Mouse (Mus musculus): Measurements from ENCODE around the gene Wnt6.

Gene Wnt6

GRCm38 (mm10) chr1:74771845-74771930 lies at the start of gene Wnt6:
Gene Wnt6, plus strand, starts transcription at chr1:74771892.
- no peak for DNase-seq (ENCODE audit: extremely low spot score, low read depth, low spot score)

DNA sequence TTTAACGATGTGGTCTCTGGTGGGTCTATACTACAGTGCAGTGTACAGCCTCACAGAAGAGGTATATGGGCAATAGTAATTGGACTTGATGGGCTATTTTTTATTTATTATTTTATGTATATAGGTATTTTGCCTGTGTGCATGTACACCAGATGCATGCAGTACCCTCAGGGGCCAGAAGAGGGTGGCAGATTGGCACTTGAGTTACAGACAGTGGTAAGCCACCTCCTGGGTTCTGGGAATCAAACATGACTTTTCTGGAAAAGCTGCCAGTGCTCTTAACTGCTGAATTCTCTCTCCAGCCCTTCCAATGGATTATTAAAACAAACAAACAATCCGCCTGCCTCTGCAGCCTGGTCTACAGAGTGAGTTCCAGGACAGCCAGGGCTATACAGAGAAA lies 47.9 kb upstream of the Wnt6 start:
- no peak for DNase-seq (ENCODE audit: extremely low spot score, low read depth, low spot score)

DNA sequence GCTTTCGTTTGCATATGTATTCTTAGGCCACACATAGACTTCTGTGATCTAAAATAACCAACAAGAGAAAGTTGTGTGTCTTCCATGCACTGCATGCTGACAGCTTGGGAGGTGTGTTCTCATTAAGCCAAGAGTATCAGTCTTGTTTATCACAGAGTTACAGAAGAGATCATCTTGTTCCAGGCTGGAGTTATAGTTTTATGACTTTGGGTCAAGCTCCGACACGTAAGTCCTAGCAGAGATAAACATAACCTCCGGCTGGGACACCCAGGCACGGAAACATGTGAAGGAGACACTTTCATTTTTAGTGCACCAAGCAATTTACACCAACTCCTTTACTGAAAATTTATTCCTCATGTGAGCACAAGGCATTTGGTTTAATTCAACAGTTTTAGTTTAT lies 45.6 kb upstream of the Wnt6 start:
- DNase-seq (ENCODE audit: extremely low spot score, low read depth, low spot score): no peak

DNA sequence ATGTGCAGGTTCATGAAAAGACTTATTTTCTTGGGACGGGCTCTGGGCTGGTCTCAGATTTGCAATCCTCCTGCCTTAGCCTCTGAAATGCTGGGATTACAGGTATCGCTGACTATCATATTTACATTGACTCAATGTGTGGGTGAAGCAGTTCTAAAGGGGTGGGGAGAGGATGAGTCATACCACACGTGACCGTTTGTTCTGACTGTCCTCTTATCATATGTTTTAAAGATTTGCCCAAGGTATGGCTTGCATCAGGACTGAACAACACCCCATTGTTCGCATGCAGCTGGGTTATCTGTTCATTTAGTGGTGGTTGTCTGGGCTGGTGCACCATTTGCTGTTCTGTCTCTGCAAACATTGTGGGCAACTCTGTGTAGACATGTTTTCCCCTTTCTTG lies 45.0 kb upstream of the Wnt6 start:
- no peak for DNase-seq (ENCODE audit: extremely low spot score, low read depth, low spot score)

DNA sequence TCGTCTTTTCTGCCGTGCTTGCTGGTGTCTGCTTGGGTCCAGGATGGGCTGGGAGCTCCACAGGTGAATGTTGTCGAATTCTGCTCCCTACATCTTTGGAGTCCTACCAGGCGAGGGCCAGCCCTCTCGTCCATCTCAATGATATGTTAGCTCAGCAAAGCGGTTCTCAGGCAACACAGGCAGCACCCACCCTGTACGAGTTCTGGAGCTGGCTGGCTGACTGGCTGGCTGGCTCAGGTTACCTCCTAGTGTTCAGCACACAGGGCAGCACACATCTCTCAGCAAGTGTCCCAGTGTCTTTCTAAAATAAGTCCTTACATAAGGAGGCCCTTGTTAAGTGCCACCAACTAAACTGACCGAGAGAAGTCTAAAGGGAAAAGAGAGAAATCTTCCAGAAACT lies 43.2 kb upstream of the Wnt6 start:
- DNase-seq (ENCODE audit: extremely low spot score, low read depth, low spot score): no peak

GRCm38 (mm10) chr1:74736977-74737376 lies 34.7 kb upstream of the Wnt6 start:
- DNase-seq (ENCODE audit: extremely low spot score, low read depth, low spot score): no peak

- DNase-seq (ENCODE audit: extremely low spot score, low read depth, low spot score): no peak
Observed at GRCm38 (mm10) chr1:74737500-74737899, 34.2 kb upstream of the Wnt6 start.

DNA sequence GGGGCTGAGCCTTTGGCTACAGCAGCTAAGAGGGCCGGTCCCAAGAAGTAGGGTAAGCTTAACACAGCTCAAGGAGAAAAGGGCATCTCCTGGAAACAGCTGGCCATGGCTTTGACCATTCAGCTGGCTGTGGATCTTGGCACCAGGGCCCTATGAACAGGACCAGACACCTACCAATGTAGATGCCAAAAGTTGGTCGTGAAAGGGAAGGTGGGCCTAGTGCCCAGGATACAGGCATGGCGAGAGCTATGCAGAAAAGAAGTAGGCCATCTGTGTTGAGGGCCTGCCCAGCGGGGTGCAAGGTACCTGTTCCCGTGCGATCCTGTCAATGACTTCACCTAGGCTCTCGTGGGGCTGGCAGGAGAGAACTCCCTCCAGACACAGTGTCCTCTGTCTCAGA lies 30.8 kb upstream of the Wnt6 start:
- no peak for DNase-seq (ENCODE audit: extremely low spot score, low read depth, low spot score)

DNA sequence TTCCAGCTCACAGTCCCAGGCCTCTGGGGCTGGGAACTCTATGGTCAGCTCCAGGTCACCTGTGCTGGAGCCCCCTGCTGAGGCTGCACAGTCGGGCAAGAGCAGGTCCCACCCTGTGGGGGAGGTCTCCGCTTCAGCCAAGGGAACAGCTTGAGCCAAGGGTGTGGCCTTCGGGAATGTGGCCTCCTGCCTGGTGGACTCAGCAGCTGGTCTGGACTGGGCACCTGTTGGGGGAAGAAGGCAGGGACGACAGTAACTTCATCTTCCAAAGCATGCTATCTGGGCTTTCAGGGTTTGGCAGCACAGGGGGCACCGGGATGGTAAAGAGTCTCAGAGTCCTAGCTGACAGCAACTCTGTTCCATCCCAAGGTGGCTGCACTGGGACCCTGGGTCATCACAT lies 24.4 kb upstream of the Wnt6 start:
- no peak for DNase-seq (ENCODE audit: extremely low spot score, low read depth, low spot score)

GRCm38 (mm10) chr1:74748643-74749271 lies 22.9 kb upstream of the Wnt6 start, which contains the start of gene Prkag3:
Gene Prkag3, minus strand, starts transcription at chr1:74749221.
- DNase-seq (ENCODE audit: extremely low spot score, low read depth, low spot score): no peak

DNA sequence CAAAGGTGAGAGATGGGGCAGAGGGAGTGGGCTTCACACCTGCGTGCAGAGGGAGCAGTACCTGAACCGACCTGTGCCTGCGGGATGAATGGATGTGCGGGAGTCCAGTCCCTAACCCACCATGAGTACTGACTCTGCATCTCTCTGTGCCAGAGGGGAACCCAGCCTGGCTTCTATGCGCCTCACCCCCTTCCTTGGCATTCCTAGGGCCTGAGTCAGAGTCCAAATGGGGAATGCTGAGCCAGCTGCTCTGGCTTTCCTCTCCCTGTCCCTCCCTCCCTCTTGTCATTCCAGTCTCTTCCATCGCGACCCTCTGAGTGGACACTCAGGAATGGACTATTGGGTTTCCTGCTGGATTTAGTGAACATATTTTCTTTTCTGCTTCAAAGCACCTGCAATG lies 22.4 kb upstream of the Wnt6 start:
- DNase-seq (ENCODE audit: extremely low spot score, low read depth, low spot score): no peak

DNA sequence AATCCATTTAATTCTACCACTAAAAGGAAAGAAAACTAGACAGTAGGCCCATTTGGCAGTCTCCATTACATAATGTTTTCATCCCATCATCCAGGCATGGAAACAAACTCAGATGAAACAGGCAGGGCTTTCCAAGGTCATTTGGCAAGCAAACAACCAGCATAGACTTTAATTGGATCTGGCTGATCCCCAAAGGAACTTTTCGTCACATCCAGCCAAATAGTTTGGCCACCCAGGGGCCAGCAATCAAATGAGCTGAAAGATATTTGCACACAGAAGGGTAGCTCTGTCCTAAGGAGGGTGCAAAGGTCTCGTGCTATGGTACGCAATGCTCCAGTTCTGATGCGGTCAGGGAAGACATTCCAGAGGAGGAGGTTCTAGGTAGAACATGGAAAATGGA lies 21.0 kb upstream of the Wnt6 start:
- no peak for DNase-seq (ENCODE audit: extremely low spot score, low read depth, low spot score)

DNA sequence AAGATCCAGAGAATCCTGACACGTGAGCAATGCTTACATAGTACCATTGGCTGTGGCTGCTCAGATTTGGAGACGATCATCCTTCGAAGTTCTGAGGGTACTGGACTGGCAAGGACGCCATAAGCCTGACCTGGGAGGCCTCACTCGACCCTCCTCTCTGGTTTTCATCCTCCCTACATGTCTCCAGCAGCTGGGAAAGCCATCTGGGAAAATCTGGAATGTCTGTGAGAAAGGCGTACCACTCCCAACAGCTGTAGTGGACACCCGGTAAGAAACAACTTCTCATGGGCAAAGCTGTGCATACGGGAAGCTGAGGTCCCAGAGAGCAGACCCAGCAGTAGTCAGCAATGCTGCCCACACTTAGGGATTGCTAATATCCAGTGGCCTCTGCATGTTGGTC lies 19.5 kb upstream of the Wnt6 start:
- DNase-seq (ENCODE audit: extremely low spot score, low read depth, low spot score): no peak

DNA sequence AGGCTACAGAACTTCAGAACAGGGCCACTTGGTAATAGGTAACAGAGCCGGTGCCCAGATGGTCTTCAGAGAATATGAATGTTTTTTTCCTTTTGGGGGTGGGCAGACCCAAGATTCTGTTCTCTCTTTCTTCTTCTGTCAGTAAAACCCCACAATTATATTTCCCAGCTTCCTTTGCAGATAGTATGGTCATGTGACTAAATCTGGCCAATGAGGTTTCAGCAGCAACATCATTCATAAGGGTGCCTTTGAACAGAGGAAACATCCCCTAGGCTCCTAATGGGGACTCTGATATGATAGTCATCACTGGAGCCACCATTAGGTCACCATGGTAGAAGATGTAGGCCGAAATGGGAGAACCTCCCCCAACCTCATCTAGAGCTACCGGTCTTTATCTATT lies 18.9 kb upstream of the Wnt6 start:
- no peak for DNase-seq (ENCODE audit: extremely low spot score, low read depth, low spot score)

DNA sequence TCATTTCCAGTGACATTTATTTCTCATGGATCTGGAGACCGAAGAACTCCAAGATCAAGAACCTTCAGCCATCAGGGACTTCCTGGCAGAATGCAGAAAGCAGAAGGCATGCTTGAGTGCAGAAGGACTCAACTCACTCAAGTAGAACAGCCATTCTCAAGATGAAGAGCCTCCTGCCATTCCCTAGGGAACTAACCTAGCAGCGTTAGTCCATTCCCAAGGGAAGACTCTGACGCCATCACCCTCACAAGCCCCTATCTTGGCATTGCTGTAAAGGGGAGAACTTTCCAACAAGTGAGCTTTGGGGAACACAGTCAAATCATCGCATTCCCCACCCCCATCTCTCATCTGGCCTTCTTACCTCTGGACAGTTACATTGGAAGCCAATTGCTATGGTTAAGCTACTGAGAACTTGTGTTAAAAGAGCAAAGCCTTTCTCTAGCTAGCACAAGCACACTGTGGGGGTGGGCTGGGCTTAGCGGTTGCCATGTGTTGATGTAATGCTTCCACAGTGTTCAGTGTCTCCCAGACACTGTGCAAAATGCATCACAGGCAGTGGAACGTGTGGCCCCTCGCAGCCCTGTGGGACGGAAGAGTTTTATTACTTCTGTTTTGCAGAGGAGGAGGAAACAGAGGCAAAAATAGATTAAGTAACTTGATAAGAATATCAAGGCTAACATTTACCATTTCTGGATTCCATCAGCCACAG lies 18.3 kb upstream of the Wnt6 start:
- DNase-seq (ENCODE audit: extremely low spot score, low read depth, low spot score): no peak

DNA sequence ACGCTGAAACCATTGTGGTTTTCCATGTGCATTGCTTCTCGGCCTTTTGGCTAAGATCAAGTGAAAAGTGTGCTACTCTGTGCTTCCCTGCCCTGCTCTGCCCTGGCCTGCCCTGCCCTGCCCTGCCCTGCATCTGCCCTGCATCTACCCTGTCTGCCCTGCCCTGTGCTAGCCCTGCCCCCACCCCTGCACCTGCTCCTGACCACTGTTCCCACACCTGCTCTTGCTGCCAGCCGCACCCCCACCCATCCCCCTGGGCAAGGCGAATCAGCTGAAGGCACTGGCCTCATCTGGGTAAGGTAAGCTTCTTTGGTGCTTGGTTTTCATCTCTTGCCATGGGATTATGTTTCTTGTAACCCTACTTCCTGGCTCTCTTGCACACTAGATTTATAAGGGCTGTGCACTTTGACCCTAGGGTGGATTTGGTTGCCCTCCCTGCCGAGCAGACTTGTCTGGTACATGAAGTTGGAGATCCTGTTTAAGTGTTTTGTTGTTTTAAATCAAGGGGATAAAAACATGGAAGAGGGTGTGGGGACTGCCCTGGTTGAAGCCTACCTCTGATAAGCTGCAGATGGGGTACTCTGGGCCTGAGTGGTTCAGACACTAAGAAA lies 17.4 kb upstream of the Wnt6 start:
- DNase-seq (ENCODE audit: extremely low spot score, low read depth, low spot score): no peak

DNA sequence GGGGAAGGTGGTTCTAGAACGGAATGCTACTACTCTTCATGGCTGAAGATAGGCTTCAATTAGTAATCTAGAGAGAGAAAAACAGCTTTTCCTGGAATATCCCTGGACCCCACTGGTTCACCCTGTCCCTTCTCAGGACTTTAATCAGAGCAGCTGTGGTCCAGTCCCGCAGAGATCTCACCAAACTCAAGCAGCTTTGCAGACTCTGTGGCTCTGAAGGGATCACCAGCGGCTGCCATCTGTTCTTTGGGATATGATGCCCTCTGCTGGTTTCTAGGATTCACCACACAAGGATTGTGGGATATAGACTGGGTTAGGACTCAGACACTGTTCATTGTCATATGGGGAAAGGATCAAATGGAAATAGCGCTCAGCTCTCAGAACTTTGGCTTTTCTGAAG lies 11.9 kb upstream of the Wnt6 start:
- no peak for DNase-seq (ENCODE audit: extremely low spot score, low read depth, low spot score)

GRCm38 (mm10) chr1:74763081-74763480 lies 8.6 kb upstream of the Wnt6 start:
- peak; percentile 72 for DNase-seq (ENCODE audit: extremely low spot score, low read depth, low spot score)

GRCm38 (mm10) chr1:74770727-74771466 lies 795 bp upstream of the Wnt6 start:
- DNase-seq (ENCODE audit: extremely low spot score, low read depth, low spot score): no peak

- DNase-seq (ENCODE audit: extremely low spot score, low read depth, low spot score): no peak
Observed at GRCm38 (mm10) chr1:74771467-74771844, 236 bp upstream of the Wnt6 start.

GRCm38 (mm10) chr1:74771931-74772620 lies 384 bp downstream of the Wnt6 start:
- no peak for DNase-seq (ENCODE audit: extremely low spot score, low read depth, low spot score)

GRCm38 (mm10) chr1:74773136-74773535 lies 1.4 kb downstream of the Wnt6 start:
- peak; percentile 42 for DNase-seq (ENCODE audit: extremely low spot score, low read depth, low spot score)

All from hindlimb bud, embryonic 11.5 days (tissue).